Mouse (Mus musculus) lung, adult 18-20 months (tissue): Measurements from ENCODE around the gene Fbxw4.
"Not testable (repeated sequence)": the region's sequence is repeated elsewhere in the genome, so short reads cannot be mapped to it uniquely, and the experiment has no call there.

Source experiments
- DNase-seq, 2 experiments: peaks; one replicate each; pipeline ENCODE4 v3.0.0; 2022; ENCODE audit warnings: mixed read lengths in 2 of 2

The Fbxw4 gene

GRCm38 (mm10) chr19:45655870-45656269, 4.2 kb downstream of the Fbxw4 start:
- DNase-seq, result no peak

- no peak for DNase-seq
Measured at GRCm38 (mm10) chr19:45653986-45654385, 6.1 kb downstream of the Fbxw4 start.

GRCm38 (mm10) chr19:45652286-45652988, 7.7 kb downstream of the Fbxw4 start:
- peak in 1 of 2 experiments; percentile 24 for DNase-seq

GRCm38 (mm10) chr19:45651524-45651923, 8.6 kb downstream of the Fbxw4 start:
- no peak for DNase-seq

GRCm38 (mm10) chr19:45649776-45650175, 10.3 kb downstream of the Fbxw4 start:
- DNase-seq, result no peak

- not testable (repeated sequence) for DNase-seq
Measured at GRCm38 (mm10) chr19:45648469-45648868, 11.6 kb downstream of the Fbxw4 start.

- DNase-seq, result no peak
Measured at GRCm38 (mm10) chr19:45646866-45647265, 13.2 kb downstream of the Fbxw4 start.

- no peak for DNase-seq
Measured at GRCm38 (mm10) chr19:45640691-45641090, 19.4 kb downstream of the Fbxw4 start.

- no peak for DNase-seq
Measured at GRCm38 (mm10) chr19:45635960-45636359, 24.2 kb downstream of the Fbxw4 start.

GRCm38 (mm10) chr19:45631584-45631983, 28.5 kb downstream of the Fbxw4 start:
- no peak for DNase-seq

- DNase-seq, result no peak
Measured at GRCm38 (mm10) chr19:45630953-45631352, 29.2 kb downstream of the Fbxw4 start.

- no peak for DNase-seq
Measured at GRCm38 (mm10) chr19:45629219-45629618, 30.9 kb downstream of the Fbxw4 start.

- no peak for DNase-seq
Measured at GRCm38 (mm10) chr19:45628649-45629048, 31.5 kb downstream of the Fbxw4 start.

GRCm38 (mm10) chr19:45627036-45627435, 33.1 kb downstream of the Fbxw4 start:
- DNase-seq, result no peak

- DNase-seq, result no peak
Measured at GRCm38 (mm10) chr19:45623710-45624109, 36.4 kb downstream of the Fbxw4 start.

- DNase-seq, result no peak
Measured at GRCm38 (mm10) chr19:45622144-45622543, 38.0 kb downstream of the Fbxw4 start.

- DNase-seq, result no peak
Measured at GRCm38 (mm10) chr19:45621061-45621460, 39.1 kb downstream of the Fbxw4 start.

- peak; percentile 18 to 33 for DNase-seq
Measured at GRCm38 (mm10) chr19:45619744-45620501, 40.2 kb downstream of the Fbxw4 start.

- DNase-seq, result no peak
Measured at GRCm38 (mm10) chr19:45618184-45618583, 41.9 kb downstream of the Fbxw4 start.

GRCm38 (mm10) chr19:45616735-45617134, 43.4 kb downstream of the Fbxw4 start:
- no peak for DNase-seq

GRCm38 (mm10) chr19:45616214-45616518, 43.9 kb downstream of the Fbxw4 start:
- DNase-seq, result no peak

- peak in 1 of 2 experiments; percentile 13 for DNase-seq
Measured at GRCm38 (mm10) chr19:45615415-45616213, 44.5 kb downstream of the Fbxw4 start.

GRCm38 (mm10) chr19:45614928-45615327, 45.2 kb downstream of the Fbxw4 start:
- no peak for DNase-seq

GRCm38 (mm10) chr19:45614375-45614774, 45.7 kb downstream of the Fbxw4 start:
- no peak for DNase-seq
